Mouse (Mus musculus): Measurements from ENCODE around the gene Mrgpra1.
"Not testable (repeated sequence)": the region's sequence is repeated elsewhere in the genome, so short reads cannot be mapped to it uniquely, and the experiment has no call there.

Mrgpra1 gene

DNA sequence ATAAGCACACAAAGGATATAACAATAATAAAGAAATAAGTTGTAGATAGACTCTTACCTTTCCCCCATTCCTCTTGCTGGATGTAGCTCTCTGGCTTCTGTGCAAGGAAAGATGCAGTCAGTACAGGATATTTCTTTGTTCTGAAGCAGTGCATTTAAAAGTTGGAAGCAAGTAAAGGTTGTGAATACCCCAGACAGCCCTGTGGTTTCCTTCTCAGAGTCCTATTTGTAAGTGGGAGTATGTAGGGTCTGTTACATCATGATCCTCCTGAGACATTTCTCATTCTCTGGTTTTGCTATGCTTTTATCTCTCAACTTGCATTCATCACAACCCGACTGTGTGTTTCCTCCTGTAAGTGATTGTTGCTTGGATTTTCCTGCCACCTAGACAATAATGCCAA lies at the start of gene Mrgpra1:
TSS of gene Mrgpra1 (minus strand) at position 101 of the 400 bp plus-strand sequence.
- no peak for DNase-seq (ENCODE audit: low read depth, low spot score)

GRCm38 (mm10) chr7:47401125-47401524 lies 47.1 kb upstream of the Mrgpra1 start:
- no peak for DNase-seq (ENCODE audit: low read depth, low spot score)

DNA sequence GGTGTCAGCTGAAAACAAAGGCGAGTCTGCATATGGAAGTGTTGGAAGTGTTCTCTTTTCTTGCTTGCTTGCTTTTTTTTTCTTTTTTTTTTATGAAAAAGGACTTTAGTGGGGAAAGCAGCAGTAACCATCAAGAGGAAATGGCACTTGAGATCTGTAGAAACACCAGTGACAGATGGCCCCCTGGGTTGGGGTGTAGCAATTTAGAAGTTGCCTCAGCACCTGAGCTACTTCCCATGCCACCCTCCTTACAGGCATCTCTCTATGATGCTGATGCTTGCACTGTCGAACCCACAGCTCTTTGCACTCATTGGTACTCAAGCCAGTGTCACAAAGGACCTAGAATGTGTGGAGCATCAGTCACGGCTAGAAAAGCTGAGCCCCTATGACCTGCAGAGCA lies 5.6 kb downstream of the Mrgpra1 start:
- no peak for DNase-seq (ENCODE audit: low read depth, low spot score)

DNA sequence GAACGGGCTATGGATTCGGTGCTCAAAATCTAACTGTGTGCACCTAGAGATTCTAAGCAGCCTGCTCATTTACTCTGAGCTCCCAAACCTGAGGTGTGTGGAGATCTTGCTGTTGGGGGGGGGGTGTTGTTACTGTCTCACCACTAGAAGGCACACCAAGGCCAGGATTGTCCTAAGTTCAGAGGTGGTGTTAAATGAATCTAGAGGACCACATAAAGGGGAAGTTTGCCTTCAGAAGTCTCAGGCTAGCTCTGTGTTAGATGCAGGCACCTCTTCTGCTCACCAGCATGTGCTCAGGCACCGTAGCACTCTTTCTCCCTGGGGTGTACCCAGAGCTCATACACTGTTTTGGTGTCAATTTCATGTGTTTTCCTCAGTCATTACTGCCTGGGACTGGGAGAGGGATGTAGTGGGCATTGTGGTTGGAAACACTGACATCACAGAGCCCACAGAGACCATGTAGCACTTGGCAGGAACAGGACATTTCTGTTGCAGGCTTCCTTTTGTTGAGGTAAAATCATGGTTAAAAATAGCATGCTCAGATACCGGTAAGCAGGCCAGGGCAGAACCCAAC lies 8.0 kb downstream of the Mrgpra1 start:
- no peak for DNase-seq (ENCODE audit: low read depth, low spot score)

DNA sequence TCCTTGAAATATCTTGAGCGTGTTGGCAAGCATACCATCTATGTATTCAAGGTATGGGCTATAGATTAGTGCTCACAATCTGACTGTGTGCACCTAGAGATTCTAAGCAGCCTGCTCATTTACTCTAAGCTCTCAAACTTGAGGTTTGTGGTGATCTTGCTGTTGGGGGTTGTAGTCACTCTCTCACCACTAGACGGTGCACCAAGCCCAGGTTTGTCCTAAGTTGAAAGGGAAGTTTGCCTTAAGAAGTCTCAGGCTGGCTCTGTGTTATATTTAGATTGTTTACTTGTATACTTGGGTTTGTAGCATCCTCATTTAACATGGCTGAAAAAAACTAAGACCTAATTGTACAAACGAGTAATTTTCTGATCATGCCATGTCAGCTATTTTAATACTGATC lies 12.2 kb downstream of the Mrgpra1 start:
- not testable (repeated sequence) for DNase-seq (ENCODE audit: low read depth, low spot score)

- not testable (repeated sequence) for DNase-seq (ENCODE audit: low read depth, low spot score)
Observed at GRCm38 (mm10) chr7:47341389-47341788, 12.7 kb downstream of the Mrgpra1 start.

GRCm38 (mm10) chr7:47318299-47318698 lies 35.7 kb downstream of the Mrgpra1 start:
- DNase-seq (ENCODE audit: low read depth, low spot score), result no peak

DNA sequence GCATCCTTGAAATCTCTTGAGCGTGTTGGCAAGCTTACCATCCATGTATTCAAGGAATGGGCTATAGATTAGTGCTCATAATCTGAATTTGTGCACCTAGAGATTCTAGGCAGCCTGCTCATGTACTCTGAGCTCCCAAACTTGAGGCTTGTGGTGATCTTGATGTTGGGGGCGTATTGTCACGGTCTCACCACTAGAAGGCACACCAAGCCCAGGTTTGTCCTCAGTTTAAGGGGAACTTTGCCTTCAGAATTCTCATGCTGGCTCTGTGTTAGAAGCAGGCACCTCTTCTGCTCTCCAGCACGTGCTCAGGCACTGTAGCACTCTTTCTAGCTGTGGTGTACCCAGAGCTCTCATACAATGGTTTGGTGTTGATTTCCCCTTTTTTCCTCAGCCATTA lies 41.8 kb downstream of the Mrgpra1 start:
- DNase-seq (ENCODE audit: low read depth, low spot score), result peak; percentile 28

DNA sequence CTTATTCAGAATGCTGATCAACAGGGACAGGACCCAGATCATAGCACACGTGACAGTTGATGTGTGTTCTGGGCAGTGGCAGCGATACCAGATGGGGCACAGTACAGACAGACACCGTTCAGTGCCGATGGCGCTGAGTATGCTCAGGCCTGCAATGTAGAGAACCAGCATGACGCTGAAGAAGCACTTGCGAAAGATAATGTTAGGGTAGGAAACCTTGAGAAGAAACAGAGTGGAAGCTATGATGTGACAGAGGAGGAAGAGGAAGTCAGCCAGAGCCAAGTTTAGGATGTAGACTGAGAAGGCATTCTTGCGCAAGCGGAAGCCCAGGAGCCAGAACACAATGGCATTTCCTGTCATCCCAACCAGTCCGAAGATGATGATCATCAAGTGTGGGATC lies 44.2 kb downstream of the Mrgpra1 start:
- no peak for DNase-seq (ENCODE audit: low read depth, low spot score)

- not testable (repeated sequence) for DNase-seq (ENCODE audit: low read depth, low spot score)
Observed at GRCm38 (mm10) chr7:47304661-47305060, 49.4 kb downstream of the Mrgpra1 start.

- DNase-seq (ENCODE audit: low read depth, low spot score), result not testable (repeated sequence)
Observed at GRCm38 (mm10) chr7:47299612-47300011, 54.4 kb downstream of the Mrgpra1 start.
